ENCODE assay signal across 17 mouse cellular contexts in genomic region chr15:30384386-30384785, GRCm38 (mm10).
"Had no signal": no experiment of that assay in that cellular context is flagged by ENCODE, and none has a peak within 500 bp of the region (broad histone marks: within the 10 kb centered on the region; RNA-seq: fewer than 3 reads in every experiment).

No protein-coding gene starts in this region.

- DNase-seq: liver, embryonic 13.5 days; liver, postnatal 0 days; lung, postnatal 14 days; right cerebral cortex, postnatal 14 days; thymus, adult 2 months; thymus, postnatal 25 days; thymus, postnatal 4 days had no signal

- H3K4me2 ChIP-seq: liver, embryonic 13.5 days; liver, embryonic 15.5 days; midbrain, embryonic 11.5 days; midbrain, embryonic 13.5 days; midbrain, embryonic 15.5 days; neural tube, embryonic 12.5 days; stomach, embryonic 15.5 days had no signal

- H3K9me3 ChIP-seq: liver, embryonic 13.5 days; liver, embryonic 15.5 days; midbrain, embryonic 13.5 days; midbrain, embryonic 15.5 days; neural tube, embryonic 12.5 days; stomach, embryonic 15.5 days had no signal

- H3K9ac ChIP-seq: liver, embryonic 13.5 days; liver, embryonic 15.5 days; liver, postnatal 0 days; midbrain, embryonic 13.5 days; midbrain, embryonic 15.5 days; neural tube, embryonic 12.5 days; stomach, embryonic 15.5 days had no signal

- H3K27ac ChIP-seq: liver, embryonic 13.5 days; liver, embryonic 15.5 days; macrophage; midbrain, embryonic 13.5 days; midbrain, embryonic 15.5 days; neural tube, embryonic 12.5 days; stomach, embryonic 15.5 days; stomach, postnatal 0 days had no signal

- ATAC-seq: liver, postnatal 0 days; lung, postnatal 0 days; midbrain, embryonic 13.5 days; midbrain, embryonic 15.5 days had no signal

- H3K27me3 ChIP-seq: liver, embryonic 13.5 days; liver, embryonic 15.5 days; megakaryocyte, embryonic 14.5 days; midbrain, embryonic 13.5 days; midbrain, embryonic 15.5 days; neural tube, embryonic 12.5 days; stomach, embryonic 15.5 days had no signal

- H3K4me1 ChIP-seq: liver, embryonic 13.5 days; liver, embryonic 15.5 days; megakaryocyte, embryonic 14.5 days; stomach, embryonic 15.5 days had no signal

- H3K36me3 ChIP-seq: liver, embryonic 13.5 days; liver, embryonic 15.5 days; midbrain, embryonic 13.5 days; midbrain, embryonic 15.5 days; neural tube, embryonic 12.5 days; stomach, embryonic 15.5 days had no signal

- H3K4me3 ChIP-seq: liver, embryonic 13.5 days; liver, embryonic 15.5 days; megakaryocyte, embryonic 14.5 days; midbrain, embryonic 13.5 days; midbrain, embryonic 15.5 days; neural tube, embryonic 12.5 days; stomach, embryonic 15.5 days had no signal
